Mouse (Mus musculus) G1E (cell line): ENCODE measurements at regions not wholly inside any gene's neighbourhood (a gene's known extent, or its start where the extent isn't known, plus 50 kb on each side); places are given as distances from the start of the nearest gene placed in this dataset.

ENCODE experiments used
- CTCF ChIP-seq: IDR thresholded peaks from 2 replicates; pipeline ENCODE4 v1.5.1; 2012; ENCODE audit warnings: low read depth, low read length, inconsistent platforms, mixed read lengths
- GATA1 ChIP-seq: IDR thresholded peaks from 2 replicates; pipeline ENCODE4 v1.6.1; 2012; ENCODE audit warnings: borderline replicate concordance, low read length, inconsistent platforms, mixed read lengths
- POLR2AphosphoS5 ChIP-seq: IDR thresholded peaks from 2 replicates; pipeline ENCODE4 v1.6.1; 2012; ENCODE audit warnings: low read depth, low read length, inconsistent platforms; ENCODE audit not compliant: insufficient replicate concordance
- TAL1 ChIP-seq: conservative IDR thresholded peaks from 2 replicates; pipeline ENCODE4 v1.6.1; 2012; ENCODE audit warnings: low read depth, low read length, inconsistent platforms, mixed read lengths

GRCm38 (mm10) chr12:59623147-59623546, 403.6 kb upstream of the Fbxo33 start:
- TF ChIP-seq TAL1 (no peak), CTCF (no peak), POLR2AphosphoS5 (no peak), GATA1 (no peak)
